Mouse (Mus musculus) CD8-positive naive resting alpha-beta T cell, adult 2 months (primary cell): Measurements from ENCODE around the gene Abca13.

ENCODE experiments used
- DNase-seq, 2 experiments: peaks; one replicate each; pipeline ENCODE4 v3.0.0; 2022; ENCODE audit warnings: low read depth in 2 of 2, low spot score in 2 of 2

Gene Abca13

GRCm38 (mm10) chr11:9528556-9528955 is 336.8 kb downstream of the Abca13 start:
- no peak for DNase-seq

GRCm38 (mm10) chr11:9531715-9532114 is 340.0 kb downstream of the Abca13 start:
- DNase-seq = no peak

GRCm38 (mm10) chr11:9533189-9533588 is 341.4 kb downstream of the Abca13 start:
- no peak for DNase-seq

- DNase-seq = no peak
These were observed 342.0 kb downstream of the Abca13 start for GRCm38 (mm10) chr11:9533658-9534202.

GRCm38 (mm10) chr11:9536811-9537210 is 345.1 kb downstream of the Abca13 start:
- no peak for DNase-seq

GRCm38 (mm10) chr11:9538328-9538727 is 346.6 kb downstream of the Abca13 start:
- no peak for DNase-seq

- DNase-seq = no peak
These were observed 368.3 kb downstream of the Abca13 start for GRCm38 (mm10) chr11:9560026-9560425.

GRCm38 (mm10) chr11:9568302-9568701 is 376.6 kb downstream of the Abca13 start:
- no peak for DNase-seq

GRCm38 (mm10) chr11:9570319-9570718 is 378.6 kb downstream of the Abca13 start:
- DNase-seq = no peak

GRCm38 (mm10) chr11:9574894-9575293 is 383.2 kb downstream of the Abca13 start:
- DNase-seq = no peak

- DNase-seq = no peak
These were observed 400.1 kb downstream of the Abca13 start for GRCm38 (mm10) chr11:9591757-9592316.

- DNase-seq = no peak
These were observed 405.6 kb downstream of the Abca13 start for GRCm38 (mm10) chr11:9597299-9597698.

- no peak for DNase-seq
These were observed 409.4 kb downstream of the Abca13 start for GRCm38 (mm10) chr11:9601096-9601495.

- no peak for DNase-seq
These were observed 410.4 kb downstream of the Abca13 start for GRCm38 (mm10) chr11:9602137-9602536.

- DNase-seq = no peak
These were observed 416.5 kb downstream of the Abca13 start for GRCm38 (mm10) chr11:9608249-9608648.

GRCm38 (mm10) chr11:9609075-9609474 is 417.3 kb downstream of the Abca13 start:
- DNase-seq = no peak

- DNase-seq = no peak
These were observed 424.4 kb downstream of the Abca13 start for GRCm38 (mm10) chr11:9616133-9616532.

GRCm38 (mm10) chr11:9616665-9617064 is 424.9 kb downstream of the Abca13 start:
- no peak for DNase-seq

GRCm38 (mm10) chr11:9619986-9620385 is 428.2 kb downstream of the Abca13 start:
- DNase-seq = no peak

- DNase-seq = no peak
These were observed 431.1 kb downstream of the Abca13 start for GRCm38 (mm10) chr11:9622888-9623287.

GRCm38 (mm10) chr11:9624753-9625152 is 433.0 kb downstream of the Abca13 start:
- DNase-seq = no peak

- no peak for DNase-seq
These were observed 434.1 kb downstream of the Abca13 start for GRCm38 (mm10) chr11:9625812-9626211.

GRCm38 (mm10) chr11:9647272-9647671 is 455.5 kb downstream of the Abca13 start:
- DNase-seq = no peak
